Mouse (Mus musculus) heart, adult 8-10 months (tissue): ENCODE measurements around the gene Kiss1r. TPM values are rescaled to one million over a fixed set of nuclear protein-coding genes. Genes with fewer than 3 reads are reported as not detected.

Experiments used
- DNase-seq: peaks from one replicate; pipeline ENCODE4 v3.0.0; 2022; ENCODE audit warnings: low spot score
- total RNA-seq, 4 experiments: library from RNA; stranded (reverse); gene quantifications; 2 replicates each; pipeline ENCODE4 v1.2.4; 2022

The Kiss1r gene
- total RNA-seq, 4 experiments from 2014 or later = 0.28 to 0.62 (median 0.32) TPM

DNA sequence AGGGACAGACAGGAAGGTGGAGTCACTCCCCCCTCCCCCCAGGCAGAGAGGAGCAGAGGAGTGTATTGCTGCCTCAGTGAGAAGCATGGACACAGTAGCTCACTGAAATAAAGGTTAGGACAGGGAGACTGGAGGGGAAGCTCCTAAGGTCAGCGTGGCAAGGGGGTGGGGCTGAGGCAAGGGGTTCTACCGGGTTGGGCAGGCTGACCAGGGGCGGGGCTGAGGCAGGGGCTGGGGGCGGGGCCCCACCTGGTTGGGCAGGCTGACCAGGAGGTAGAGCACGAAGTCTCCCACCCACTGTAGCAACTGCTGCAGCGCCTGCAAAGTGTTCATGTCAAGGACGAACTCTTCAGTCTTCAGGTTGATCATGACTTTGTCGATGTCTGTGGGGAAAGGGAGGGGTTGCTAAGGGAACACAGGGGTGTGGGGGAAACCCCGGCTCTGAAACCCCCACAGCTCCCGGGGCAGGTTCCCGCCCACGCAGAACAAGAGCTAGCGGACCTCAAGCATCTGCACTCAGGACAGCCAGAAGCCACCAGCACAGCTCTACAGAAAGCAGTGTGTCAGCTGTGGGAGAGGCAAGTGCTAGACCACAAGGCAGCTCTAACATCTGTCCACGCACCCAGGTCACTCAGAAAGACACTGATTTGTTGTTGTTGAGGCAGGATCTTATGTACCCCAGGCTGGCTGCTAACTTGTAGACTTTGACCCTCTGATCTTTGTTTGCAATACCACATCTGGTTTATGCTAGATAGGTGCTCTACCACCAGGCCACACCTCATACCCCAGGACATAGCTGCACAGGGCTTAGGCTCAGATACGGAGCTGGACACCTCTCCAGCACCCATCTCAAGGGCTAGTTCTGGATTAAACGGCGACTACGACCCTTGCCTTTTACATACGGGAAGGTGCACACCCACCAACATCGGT is 19.2 kb upstream of the Kiss1r start:
- DNase-seq = no peak

DNA sequence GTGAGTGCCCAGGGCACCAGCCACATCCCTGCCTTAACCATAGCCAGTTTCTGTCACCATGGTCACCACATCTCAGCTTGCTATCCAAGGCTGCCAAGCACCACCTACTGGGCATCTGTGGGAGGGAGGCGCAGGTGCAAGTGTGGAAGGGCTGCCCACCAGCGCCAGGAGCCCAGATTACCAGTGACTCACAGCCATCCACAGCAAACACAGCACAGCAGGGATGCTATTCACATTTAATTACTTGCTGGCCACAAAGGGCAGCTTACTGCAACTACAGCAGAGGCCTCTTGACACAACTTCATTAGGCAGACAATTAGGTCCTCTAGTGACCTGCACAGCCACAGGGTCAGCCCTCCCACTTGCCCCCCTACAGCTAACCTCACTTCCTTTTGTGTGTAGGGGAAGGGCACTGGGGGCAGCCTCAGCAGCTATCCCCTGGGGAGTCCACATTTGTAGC is 15.8 kb upstream of the Kiss1r start:
- no peak for DNase-seq

DNA sequence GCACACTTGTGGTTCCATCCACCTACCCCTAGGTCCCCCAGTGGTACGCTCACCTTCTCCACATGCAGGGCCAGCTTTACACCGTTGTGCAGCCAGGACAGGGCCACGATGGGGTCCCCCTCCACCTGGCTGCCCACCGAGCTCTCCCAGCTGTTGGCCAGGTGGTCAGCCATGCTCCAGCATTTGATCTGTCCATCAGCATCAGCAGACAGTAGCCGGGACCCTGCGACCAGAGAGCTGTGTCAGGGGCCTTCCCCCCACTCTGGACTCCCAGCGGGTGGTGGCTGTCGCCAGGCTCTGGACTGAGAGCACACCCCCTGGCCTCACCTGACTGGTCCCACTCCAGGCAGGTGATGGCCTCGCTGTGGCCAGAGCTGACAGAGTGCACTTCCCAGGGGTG is 10.1 kb upstream of the Kiss1r start:
- no peak for DNase-seq

GRCm38 (mm10) chr10:79907415-79907814 is 9.4 kb upstream of the Kiss1r start:
- no peak for DNase-seq

DNA sequence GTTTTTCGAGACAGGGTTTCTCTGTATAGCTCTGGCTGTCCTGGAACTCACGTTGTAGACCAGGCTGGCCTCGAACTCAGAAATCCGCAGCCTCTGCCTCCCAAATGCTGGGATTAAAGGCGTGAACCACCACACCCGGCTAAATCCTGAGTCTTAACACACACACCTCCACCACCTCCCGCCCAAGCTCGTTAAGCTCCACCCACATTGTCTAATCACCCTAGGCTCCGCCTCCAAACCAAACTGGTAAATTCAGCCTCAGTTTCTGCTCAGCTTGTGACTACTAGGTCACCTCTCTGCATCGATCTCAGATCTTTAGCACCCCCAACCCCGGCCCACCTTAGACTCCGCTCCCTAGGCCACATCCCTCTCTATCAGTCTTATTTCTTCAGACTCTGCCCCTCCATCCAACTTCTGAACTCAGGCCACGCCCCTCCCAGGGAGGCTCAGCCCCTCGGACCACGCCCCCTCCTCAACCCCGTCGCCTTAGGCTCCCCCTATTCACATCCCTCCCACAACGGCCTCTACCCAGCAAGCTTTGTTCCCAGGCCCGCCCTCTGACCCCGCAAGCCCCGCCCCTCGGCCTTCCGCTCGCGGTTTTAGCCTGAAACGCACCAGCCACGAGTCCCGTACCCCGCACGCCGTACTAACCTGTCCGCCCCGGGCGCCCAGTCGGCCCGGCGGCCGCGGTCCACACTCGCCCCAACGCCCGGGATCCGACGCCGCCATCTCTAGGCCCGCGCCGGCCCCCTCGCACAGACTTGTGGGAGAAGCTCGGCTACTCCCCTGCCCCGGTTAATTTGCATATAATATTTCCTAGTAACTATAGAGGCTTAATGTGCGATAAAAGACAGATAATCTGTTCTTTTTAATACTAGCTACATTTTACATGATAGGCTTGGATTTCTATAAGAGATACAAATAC is 8.3 kb upstream of the Kiss1r start, which contains the start of gene Med16:
Med16 (minus strand) TSS at position 757 of the 925 bp plus-strand sequence.
- peak; percentile 95 for DNase-seq

GRCm38 (mm10) chr10:79909092-79909922 is 7.5 kb upstream of the Kiss1r start:
- DNase-seq = no peak

GRCm38 (mm10) chr10:79910556-79910955 is 6.2 kb upstream of the Kiss1r start, which contains the start of gene Gm26602:
Gm26602 (plus strand) TSS chr10:79910856.
- DNase-seq = no peak

DNA sequence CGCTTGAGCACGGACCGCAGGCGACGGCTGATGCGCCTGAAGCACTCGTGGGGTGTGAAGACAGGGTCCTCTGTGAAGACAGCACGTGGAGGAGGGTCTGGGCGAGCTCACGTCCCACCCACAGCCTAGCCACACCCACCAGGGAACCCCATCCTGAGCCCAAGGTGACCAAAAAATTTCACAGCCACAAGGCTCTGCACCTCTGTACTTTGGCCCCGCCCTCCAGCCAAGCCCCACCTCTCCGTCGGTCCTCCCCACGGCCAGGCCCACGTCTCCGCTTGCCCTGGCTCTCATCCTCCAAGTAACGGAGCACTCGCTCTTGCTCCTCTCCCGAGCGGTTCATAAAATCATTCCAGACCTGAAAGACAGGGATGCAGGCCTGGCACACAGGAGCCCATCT is 4.4 kb upstream of the Kiss1r start:
- DNase-seq = no peak

GRCm38 (mm10) chr10:79914131-79914947 is 2.4 kb upstream of the Kiss1r start:
- DNase-seq = no peak

DNA sequence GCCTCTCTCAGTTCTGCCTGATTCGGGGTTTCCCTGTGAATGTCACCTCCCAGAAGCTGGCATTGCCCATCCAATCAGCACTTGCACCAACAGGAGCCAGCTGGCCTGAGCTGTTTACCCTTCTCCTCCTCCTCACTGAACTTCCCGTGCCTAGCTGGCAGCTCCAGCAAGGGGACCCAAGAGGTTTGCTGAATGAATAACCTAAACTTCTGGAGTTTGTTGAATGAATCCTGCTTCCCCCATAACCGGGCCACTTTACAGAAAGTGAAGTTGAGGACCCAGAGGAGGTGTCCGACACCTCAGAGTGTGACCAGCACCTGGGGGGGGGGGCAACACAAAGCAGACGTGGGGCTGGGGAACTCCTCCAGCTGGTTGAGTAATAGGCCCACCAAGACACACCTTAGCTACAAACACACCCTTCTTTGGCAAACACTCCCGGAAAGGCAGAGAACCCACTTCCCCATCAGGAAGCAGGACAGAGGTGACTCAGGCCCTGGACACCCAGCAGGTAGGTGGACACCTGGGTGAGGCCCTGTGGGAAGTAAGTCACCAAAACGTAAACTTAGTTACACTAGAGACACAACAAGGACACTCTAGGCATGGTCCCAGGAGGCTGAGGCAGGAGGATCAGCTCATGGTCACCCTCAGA is 1.7 kb upstream of the Kiss1r start:
- DNase-seq = no peak

DNA sequence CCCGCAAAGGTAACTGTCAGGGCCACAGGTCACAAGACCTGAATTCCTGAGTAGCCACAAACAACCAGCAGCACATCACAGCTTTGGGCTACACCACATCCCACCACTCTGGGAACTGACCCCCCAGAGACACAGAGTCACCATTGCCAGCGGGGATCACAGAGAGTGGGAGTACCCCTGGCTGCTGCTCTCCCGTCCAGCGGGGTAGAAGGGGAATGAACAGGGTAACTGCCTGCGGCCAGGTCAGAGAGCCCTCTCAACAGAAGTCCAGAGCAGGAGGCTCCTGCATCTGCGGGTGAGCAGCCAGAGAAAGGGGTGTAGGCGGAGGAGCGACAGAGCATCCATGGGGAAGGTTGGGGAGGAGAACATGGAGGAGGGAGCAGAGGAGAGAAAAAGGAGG is 690 bp upstream of the Kiss1r start:
- no peak for DNase-seq

GRCm38 (mm10) chr10:79917532-79918100 is 845 bp downstream of the Kiss1r start:
- DNase-seq = no peak

GRCm38 (mm10) chr10:79918231-79919078 is 1.7 kb downstream of the Kiss1r start:
- no peak for DNase-seq

GRCm38 (mm10) chr10:79919251-79919849 is 2.6 kb downstream of the Kiss1r start:
- no peak for DNase-seq

DNA sequence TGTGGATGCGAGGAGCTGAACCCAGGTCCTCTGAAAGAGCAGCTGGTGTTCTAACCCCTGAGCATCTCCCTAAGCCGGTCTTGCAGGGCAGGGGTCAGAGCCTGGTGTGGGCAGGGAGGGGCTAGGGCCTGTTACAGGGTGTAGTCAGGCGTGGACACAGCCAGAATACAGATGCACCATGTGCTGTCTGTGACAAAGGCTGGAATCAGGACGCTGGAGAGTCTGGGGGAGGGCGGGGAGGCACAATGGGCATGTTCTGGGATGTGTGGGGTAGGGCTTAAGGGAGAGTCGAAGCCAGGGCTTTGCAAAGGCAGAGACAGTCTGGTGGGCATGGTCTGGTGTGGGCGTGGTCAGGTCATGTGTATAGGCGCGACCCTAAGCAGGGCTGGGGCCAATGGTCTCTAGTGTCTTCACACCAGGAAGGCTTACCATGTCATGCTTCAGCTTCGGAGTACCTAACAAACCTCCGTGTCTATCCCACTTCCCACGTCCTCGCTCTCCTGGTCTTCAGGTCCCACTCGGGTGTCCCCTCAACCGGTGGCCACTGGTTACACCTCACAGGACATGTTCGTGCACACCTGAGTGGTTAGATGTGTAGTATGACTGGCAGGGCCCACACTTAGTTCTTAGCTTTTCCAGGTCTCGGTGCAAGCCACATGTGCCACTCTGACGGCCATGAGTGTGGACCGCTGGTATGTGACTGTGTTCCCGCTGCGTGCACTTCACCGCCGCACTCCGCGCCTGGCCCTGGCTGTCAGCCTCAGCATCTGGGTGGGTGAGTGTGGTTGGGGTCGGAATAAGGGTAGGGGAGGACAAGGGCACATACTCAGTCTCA is 3.5 kb downstream of the Kiss1r start:
- DNase-seq = no peak

DNA sequence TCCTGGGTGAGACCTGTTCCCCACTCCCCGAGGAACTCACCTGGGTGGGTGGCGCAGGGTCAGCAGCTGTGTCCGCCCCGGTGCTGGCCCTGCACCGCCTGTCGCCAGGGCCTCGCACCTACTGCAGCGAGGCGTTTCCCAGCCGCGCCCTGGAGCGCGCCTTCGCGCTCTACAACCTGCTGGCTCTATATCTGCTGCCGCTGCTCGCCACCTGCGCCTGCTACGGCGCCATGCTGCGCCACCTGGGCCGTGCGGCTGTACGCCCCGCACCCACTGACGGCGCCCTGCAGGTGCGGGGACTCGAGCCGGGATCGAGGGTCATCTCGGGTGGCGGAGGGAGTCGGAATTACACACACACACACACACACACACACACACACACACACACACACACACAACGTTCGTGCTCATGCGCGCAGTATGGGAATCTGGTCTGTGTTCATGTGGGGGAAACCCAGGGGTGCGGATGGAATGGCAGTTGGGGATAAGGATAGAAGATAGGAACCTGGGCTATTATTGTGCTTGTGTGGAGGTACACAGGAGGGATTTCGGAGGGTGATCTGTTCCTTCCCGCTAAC is 4.3 kb downstream of the Kiss1r start, which contains the start of gene R3hdm4:
R3hdm4 (minus strand) TSS at position 251 of the 578 bp plus-strand sequence.
- no peak for DNase-seq

GRCm38 (mm10) chr10:79921572-79921971 is 4.8 kb downstream of the Kiss1r start:
- no peak for DNase-seq
